Mouse (Mus musculus) liver, adult 2 months (tissue): ENCODE measurements at regions not wholly inside any gene's neighbourhood (a gene's known extent, or its start where the extent isn't known, plus 50 kb on each side); places are given as distances from the start of the nearest gene placed in this dataset.

Experiments
- DNase-seq: peaks from one replicate; pipeline ENCODE4 v3.0.0-alpha.2; 2011; ENCODE audit warnings: low read depth, low spot score; ENCODE audit errors: extremely low read depth
- H3K27ac ChIP-seq: fragments of 200-500 bp; replicated peaks from 2 replicates; pipeline ENCODE4 v1.5.1; 2012; ENCODE audit warnings: low read depth, mild to moderate bottlenecking, control low read depth, inconsistent platforms, low read length; ENCODE audit not compliant: insufficient read depth
- H3K27me3 ChIP-seq: fragments of 200-500 bp; 2 replicates; pipeline ENCODE4 v1.6.1; 2012; ENCODE audit warnings: mild to moderate bottlenecking, moderate library complexity, low read length, inconsistent platforms; ENCODE audit not compliant: control insufficient read depth, insufficient read depth
- H3K36me3 ChIP-seq: fragments of 200-500 bp; 2 replicates; pipeline ENCODE4 v1.6.1; 2012; ENCODE audit warnings: low read length, inconsistent platforms; ENCODE audit not compliant: control insufficient read depth, insufficient read depth
- H3K4me1 ChIP-seq: fragments of 200-500 bp; 2 replicates; pipeline ENCODE4 v1.6.1; 2011; ENCODE audit warnings: low read length; ENCODE audit not compliant: control insufficient read depth, insufficient read depth
- H3K4me3 ChIP-seq: fragments of 200-500 bp; 2 replicates; pipeline ENCODE4 v1.5.1; 2011; ENCODE audit warnings: low read depth, mild to moderate bottlenecking, control low read depth, low read length, moderate library complexity; ENCODE audit not compliant: insufficient read depth
- H3K79me2 ChIP-seq: fragments of 200-500 bp; 2 replicates; pipeline ENCODE4 v1.6.1; 2012; ENCODE audit warnings: inconsistent platforms, mild to moderate bottlenecking, low read length, moderate library complexity; ENCODE audit not compliant: control insufficient read depth, insufficient read depth
- H3K9ac ChIP-seq: fragments of 200-500 bp; 2 replicates; pipeline ENCODE4 v1.6.1; 2012; ENCODE audit warnings: low read depth, mild to moderate bottlenecking, control low read depth, inconsistent platforms, low read length
- CTCF ChIP-seq: fragments of 200-500 bp; IDR thresholded peaks from 2 replicates; pipeline ENCODE4 v1.5.1; 2011; ENCODE audit warnings: low read depth, low read length, control low read depth
- POLR2A ChIP-seq: fragments of 200-500 bp; IDR thresholded peaks from 2 replicates; pipeline ENCODE4 v1.6.1; 2011; ENCODE audit warnings: low read length, control low read depth; ENCODE audit not compliant: insufficient read depth; ENCODE audit errors: extremely low read depth
- WGBS: fragments of 180-500 bp; shearing (Covaris S2); methylation state at CpG from one replicate; pipeline ENCODE4 v1.1.7; 2018; 5-methylcytosine and 5-hydroxymethylcytosine counted together

- DNase-seq = peak; percentile 15
- Histone ChIP-seq H3K4me3 (no peak overlapping the region), H3K4me1 (no peaks in the 10 kb centered on the region), H3K79me2 (no peaks in the 10 kb centered on the region), H3K9ac (no peak overlapping the region), H3K27ac (0 out of 2 replicates have a peak overlapping the region, but pooled peaks have one; percentile 24), H3K36me3 (no peaks in the 10 kb centered on the region), H3K27me3 (no peaks in the 10 kb centered on the region)
- TF ChIP-seq CTCF = no peak
- TF ChIP-seq POLR2A = no peak
- WGBS = 64% methylated on average over 2 of the region's 2 CpGs
Observed at GRCm38 (mm10) chr12:92187133-92187482, 338.2 kb upstream of the Sel1l start.

DNA sequence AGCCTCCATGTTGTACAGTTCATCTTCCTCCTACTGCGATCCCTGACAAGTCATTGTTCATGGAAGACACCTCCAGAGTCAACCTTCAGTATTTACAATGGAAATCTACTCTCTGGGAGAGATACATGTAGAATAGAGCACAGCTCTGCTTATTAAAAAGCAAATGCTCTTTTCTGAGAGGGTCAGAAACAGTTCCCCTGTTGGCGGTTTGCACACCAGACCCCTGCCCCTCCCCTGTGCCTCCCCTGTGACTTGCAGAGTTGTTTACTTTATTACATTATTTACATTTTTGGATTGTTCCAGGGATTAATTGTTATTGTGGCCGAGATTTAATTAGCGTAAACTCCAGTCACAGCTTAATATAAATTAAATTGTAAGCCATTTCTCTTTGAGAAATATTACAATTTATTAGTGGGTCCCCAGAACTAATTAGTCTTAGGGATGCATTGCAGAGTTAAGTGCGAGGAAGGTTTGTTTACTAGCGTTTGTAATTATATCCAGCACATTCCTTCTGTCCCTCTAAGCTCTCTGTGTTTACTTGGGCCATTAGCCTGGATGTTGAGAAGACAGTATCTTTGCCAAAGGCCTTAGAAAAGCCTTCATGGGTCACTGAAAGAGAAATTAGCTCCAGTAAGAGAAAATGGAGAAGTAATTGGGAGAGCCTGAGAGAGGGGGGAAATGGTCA, 337.6 kb upstream of the Sel1l start:
- WGBS = 62% methylated on average over 6 of the region's 6 CpGs
- Histone ChIP-seq H3K79me2 (no peaks in the 10 kb centered on the region), H3K27me3 (no peaks in the 10 kb centered on the region), H3K36me3 (no peaks in the 10 kb centered on the region), H3K4me1 (no peaks in the 10 kb centered on the region), H3K4me3 (no peak overlapping the region), H3K9ac (no peak overlapping the region), H3K27ac (no peak overlapping the region; the same call in 1 of the 2 replicates)
- peak; percentile 52 for DNase-seq
- TF ChIP-seq CTCF = no peak
- no peak for TF ChIP-seq POLR2A

DNA sequence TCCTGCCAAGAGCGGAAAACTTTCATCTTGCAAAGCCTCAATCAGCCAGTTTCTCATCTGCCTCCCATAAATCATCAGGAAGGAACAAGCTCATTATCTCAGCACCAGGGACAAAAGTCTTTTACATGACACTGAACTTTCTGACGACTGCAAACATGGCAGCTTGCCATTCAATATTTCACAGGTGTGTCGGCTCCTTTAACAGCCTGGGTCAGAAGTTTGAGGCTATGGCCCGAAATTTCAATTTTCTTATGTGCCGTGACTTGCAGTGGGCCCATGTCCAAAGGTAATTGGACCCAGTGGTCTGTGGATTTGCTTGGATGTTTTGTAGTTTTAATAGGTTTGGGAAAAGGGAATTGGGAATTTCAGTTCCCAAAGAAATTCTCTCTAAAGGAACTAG, 330.3 kb upstream of the Sel1l start:
- Histone ChIP-seq H3K36me3 (no peaks in the 10 kb centered on the region), H3K79me2 (no peaks in the 10 kb centered on the region), H3K27me3 (no peaks in the 10 kb centered on the region), H3K4me3 (no peak overlapping the region), H3K4me1 (no peaks in the 10 kb centered on the region), H3K27ac (no peak overlapping the region), H3K9ac (no peak overlapping the region)
- DNase-seq = no peak
- TF ChIP-seq POLR2A (no peak), CTCF (no peak)
- 71% methylated on average over 5 of the region's 5 CpGs for WGBS

- Histone ChIP-seq H3K9ac (no peak overlapping the region), H3K36me3 (no peaks in the 10 kb centered on the region), H3K27me3 (no peaks in the 10 kb centered on the region), H3K4me3 (no peak overlapping the region), H3K27ac (no peak overlapping the region), H3K4me1 (no peaks in the 10 kb centered on the region), H3K79me2 (no peaks in the 10 kb centered on the region)
- no peak for DNase-seq
- TF ChIP-seq CTCF (no peak), POLR2A (no peak)
Observed at GRCm38 (mm10) chr12:92156726-92157125, 307.8 kb upstream of the Sel1l start.

DNA sequence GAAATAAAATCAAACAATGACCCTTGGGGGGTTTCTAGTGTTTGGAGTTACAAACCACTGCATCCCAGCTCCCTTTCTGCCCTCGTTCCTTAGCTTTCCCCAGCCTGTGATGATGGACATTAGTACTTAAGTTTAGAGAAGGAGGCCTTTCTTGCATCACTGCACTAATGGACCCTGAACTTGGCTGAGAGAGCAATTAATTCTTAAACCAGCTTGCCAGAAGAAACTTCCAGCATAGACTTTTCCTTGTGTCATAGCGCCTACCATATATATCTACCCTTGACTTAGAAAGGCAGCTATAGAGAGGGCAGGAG, 303.9 kb upstream of the Sel1l start:
- WGBS = 78% methylated on average over 2 of the region's 2 CpGs
- Histone ChIP-seq H3K79me2 (no peaks in the 10 kb centered on the region), H3K27me3 (no peaks in the 10 kb centered on the region), H3K9ac (no peak overlapping the region), H3K4me1 (no peaks in the 10 kb centered on the region), H3K27ac (no peak overlapping the region), H3K36me3 (no peaks in the 10 kb centered on the region), H3K4me3 (no peak overlapping the region)
- TF ChIP-seq CTCF (no peak), POLR2A (no peak)
- no peak for DNase-seq

DNA sequence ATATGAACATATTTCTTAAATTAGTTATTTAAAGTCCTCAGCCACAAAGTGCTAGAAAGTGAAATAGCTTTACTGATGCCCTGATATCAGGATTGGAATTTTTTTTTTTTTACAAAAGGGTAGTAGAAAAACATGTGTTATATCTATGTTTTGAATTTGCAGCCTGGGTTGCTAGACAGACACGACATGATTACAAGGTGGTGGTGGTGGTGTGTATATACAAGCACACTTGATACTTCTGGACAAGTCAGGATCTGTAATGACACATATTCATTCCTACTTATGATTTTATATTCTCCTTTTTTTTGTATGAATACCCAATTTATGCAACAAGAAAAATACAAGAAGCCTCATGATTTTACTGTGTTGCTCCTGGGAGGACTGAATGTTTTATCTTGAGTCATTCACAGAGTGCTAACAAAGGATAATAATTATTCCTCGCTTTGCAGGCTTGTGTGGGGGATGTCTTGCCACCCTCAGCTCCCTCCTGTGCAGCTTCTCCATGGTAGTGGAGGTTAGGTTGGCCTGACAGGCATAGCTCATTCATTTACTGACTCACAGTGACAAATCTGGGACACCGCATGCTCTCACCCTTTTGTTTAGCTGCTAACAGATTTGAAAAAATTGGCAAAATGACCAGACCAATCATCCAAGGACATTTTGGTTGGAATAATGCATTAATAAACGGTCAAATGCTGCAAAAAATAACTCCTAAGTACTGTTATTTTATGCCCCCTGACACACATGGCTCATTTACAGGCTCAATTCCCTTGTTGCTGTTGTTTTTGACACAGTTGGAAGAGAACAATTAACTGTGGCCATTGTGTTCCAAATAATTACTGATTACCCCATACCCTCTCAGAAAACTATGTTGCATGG, 303.3 kb upstream of the Sel1l start:
- H3K4me3 ChIP-seq = no peak overlapping the region
- no peak overlapping the region for H3K9ac ChIP-seq
- H3K27ac ChIP-seq = no peak overlapping the region
- H3K4me1 ChIP-seq = no peaks in the 10 kb centered on the region
- TF ChIP-seq POLR2A (no peak), CTCF (no peak)
- H3K27me3 ChIP-seq = no peaks in the 10 kb centered on the region
- H3K36me3 ChIP-seq = no peaks in the 10 kb centered on the region
- no peaks in the 10 kb centered on the region for H3K79me2 ChIP-seq
- no peak for DNase-seq
- 56% methylated on average over 4 of the region's 4 CpGs for WGBS
